Mouse (Mus musculus): ENCODE measurements around the gene Pth2.

DNA sequence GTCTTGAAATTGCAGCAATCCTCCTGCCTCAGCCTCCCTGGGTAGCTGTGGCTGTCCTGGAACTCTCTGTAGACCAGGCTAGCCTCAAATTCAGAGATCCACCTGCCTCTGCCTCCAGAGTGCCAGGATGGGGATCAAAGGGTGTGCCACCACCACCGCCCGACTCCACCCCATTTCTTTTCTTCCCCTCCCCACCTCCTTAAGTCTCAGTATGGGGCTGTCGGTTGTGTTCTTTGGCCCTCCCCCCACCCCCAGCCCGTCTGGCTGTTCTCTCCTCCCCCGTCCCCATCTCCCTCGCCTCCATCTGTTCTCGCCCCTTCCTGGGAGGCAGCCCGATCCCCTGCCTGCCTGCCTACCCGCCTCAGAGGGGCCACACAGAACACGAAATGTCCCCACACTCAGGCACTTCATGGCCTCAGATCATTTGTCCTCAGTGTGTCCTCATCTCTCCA lies 13.8 kb upstream of the Pth2 start:
- TF ChIP-seq CTCF (IDR thresholded peaks at IDR 0.05; ENCODE audit: control insufficient read depth, insufficient read depth, low read length) = no peak
- no peak for TF ChIP-seq POLR2A (IDR thresholded peaks at IDR 0.05; ENCODE audit: borderline replicate concordance, control insufficient read depth, low read depth, low read length)

Data from bone marrow, adult 2 months (tissue).